In the genomic region with DNA sequence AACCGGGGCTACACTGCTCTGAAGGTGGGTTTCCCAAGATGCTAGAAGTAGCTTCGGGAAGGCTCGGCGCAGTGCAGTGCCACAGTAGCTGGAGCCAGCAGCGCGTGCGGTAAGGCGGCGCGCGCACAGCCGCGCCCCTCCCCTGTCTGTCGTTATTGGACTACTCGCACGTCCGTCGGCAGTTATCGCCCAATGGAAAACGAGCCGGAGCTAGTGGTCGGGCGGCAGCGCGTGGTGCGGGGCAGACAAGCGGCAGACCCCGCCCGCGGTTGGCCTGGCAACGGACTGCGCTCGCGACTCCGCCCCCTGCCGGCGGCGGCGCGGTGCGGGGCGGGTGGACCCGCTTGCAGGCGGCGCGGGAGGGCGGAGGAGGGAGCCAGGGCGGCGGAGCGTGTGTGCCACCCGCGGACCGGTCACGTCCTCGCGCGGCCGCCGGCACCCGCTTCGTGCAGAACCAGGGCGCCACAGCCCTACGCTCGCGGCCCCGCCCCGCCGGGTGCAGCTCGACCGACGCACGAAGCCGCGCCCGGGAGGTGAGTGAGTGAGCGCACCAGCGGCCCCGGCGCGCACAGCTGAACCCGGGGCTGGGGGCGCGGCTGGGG, we compare ENCODE assay signal across 8 mouse cellular contexts. TPM values are rescaled to one million over a fixed set of nuclear protein-coding genes. Genes with fewer than 3 reads are reported as not detected.
DNase-seq lines count a peak whose midpoint lies in the region; ATAC-seq and TF ChIP-seq lines count a peak whose summit lies in the region.

A gene (plus strand): TSS at position 328 of the 602 bp plus-strand sequence.

- H3K9me3 ChIP-seq in G1E (replicated peaks) = peaks cover 89% of the 10 kb centered on the region
- no peaks in the 10 kb centered on the region for H3K9me3 ChIP-seq in hindbrain, embryonic 10.5 days
- H3K9me3 ChIP-seq in lung, embryonic 15.5 days = no peaks in the 10 kb centered on the region

- ATAC-seq in G1E (ENCODE audit: extremely low read depth, insufficient number of reproducible peaks, low FRiP score, poor library complexity, severe bottlenecking) = no peak
- peak; percentile 96 for ATAC-seq in lung, embryonic 15.5 days (ENCODE audit: borderline replicate concordance, extremely low read depth, low FRiP score, low TSS enrichment)

- peak within 1 kb of the TSS; percentile 39 for H3K9ac ChIP-seq in lung, embryonic 15.5 days

- under 1% methylated on average over 82 of the region's 83 CpGs for WGBS in hindbrain, embryonic 10.5 days
- under 1% methylated on average over 66 of the region's 83 CpGs for WGBS in lung, embryonic 15.5 days
- WGBS in thymus, adult 2 months = under 1% methylated on average over 83 of the region's 83 CpGs

- H3K4me3 ChIP-seq in G1E (ENCODE audit: low read depth, low read length) = peak within 1 kb of the TSS; percentile 7; the same call in 1 of the 2 replicates
- H3K4me3 ChIP-seq in hindbrain, embryonic 10.5 days = peak within 1 kb of the TSS; percentile 77
- H3K4me3 ChIP-seq in lung, embryonic 15.5 days = peak within 1 kb of the TSS; percentile 69
- H3K4me3 ChIP-seq in thymus, adult 2 months (ENCODE audit: control insufficient read depth, insufficient read depth, low read length) = peak within 1 kb of the TSS; percentile 44

- DNase-seq in G1E (ENCODE audit: low spot score) = no peak
- DNase-seq in cerebellum, adult 8-10 months = peak; percentile 98
- peak; percentile 97 to 99 for DNase-seq in frontal cortex, adult 2 months (ENCODE audit: extremely low spot score in 1 of 2, low spot score in 1 of 2)
- peak; percentile 97 for DNase-seq in hindbrain, embryonic 10.5 days (ENCODE audit: low spot score)
- DNase-seq in layer of hippocampus, adult 9-10 months (ENCODE audit: low spot score) = peak; percentile 94
- peak; percentile 96 for DNase-seq in ovary, adult 18-20 months (ENCODE audit: low spot score)
- peak; percentile 95 for DNase-seq in thymus, adult 2 months

- H3K27me3 ChIP-seq in G1E (ENCODE audit: insufficient read depth, low read length) = no peaks in the 10 kb centered on the region
- peaks cover 65% of the 10 kb centered on the region for H3K27me3 ChIP-seq in hindbrain, embryonic 10.5 days (ENCODE audit: insufficient read depth, poor library complexity, severe bottlenecking)
- peaks cover 35% of the 10 kb centered on the region for H3K27me3 ChIP-seq in lung, embryonic 15.5 days
- no peaks in the 10 kb centered on the region for H3K27me3 ChIP-seq in thymus, adult 2 months (ENCODE audit: control insufficient read depth, insufficient read depth, low read length)

- TF ChIP-seq POLR2A in thymus, adult 2 months (IDR thresholded peaks at IDR 0.05; ENCODE audit: control insufficient read depth, extremely low read depth, insufficient read depth, low read length, poor library complexity) = 0 out of 2 replicates have a peak, but pooled peaks have one; percentile 22

- no peak for TF ChIP-seq CTCF in G1E (IDR thresholded peaks at IDR 0.05; ENCODE audit: low read depth, low read length)
- peak; percentile 91 for TF ChIP-seq CTCF in thymus, adult 2 months (IDR thresholded peaks at IDR 0.05; ENCODE audit: borderline replicate concordance, control insufficient read depth, extremely low read depth, insufficient read depth, low read length, poor library complexity)

- no peaks in the 10 kb centered on the region for H3K36me3 ChIP-seq in G1E (replicated peaks)
- H3K36me3 ChIP-seq in hindbrain, embryonic 10.5 days = no peaks in the 10 kb centered on the region
- no peaks in the 10 kb centered on the region for H3K36me3 ChIP-seq in lung, embryonic 15.5 days
- H3K36me3 ChIP-seq in thymus, adult 2 months (ENCODE audit: control insufficient read depth, insufficient read depth, low read length) = no peaks in the 10 kb centered on the region

- peak within 1 kb of the TSS; percentile 88 for H3K27ac ChIP-seq in hindbrain, embryonic 10.5 days
- no peak within 1 kb of the TSS for H3K27ac ChIP-seq in lung, embryonic 15.5 days
- H3K27ac ChIP-seq in thymus, adult 2 months (ENCODE audit: control insufficient read depth, insufficient read depth, low read length) = no peak within 1 kb of the TSS

- no peaks in the 10 kb centered on the region for H3K4me1 ChIP-seq in G1E (ENCODE audit: insufficient read depth, low read depth, low read length)
- H3K4me1 ChIP-seq in hindbrain, embryonic 10.5 days (replicated peaks) = peaks cover 33% of the 10 kb centered on the region
- peaks cover 12% of the 10 kb centered on the region for H3K4me1 ChIP-seq in lung, embryonic 15.5 days
- peaks cover 4% of the 10 kb centered on the region; the same call in 1 of the 2 replicates for H3K4me1 ChIP-seq in thymus, adult 2 months (replicated peaks; ENCODE audit: control insufficient read depth, insufficient read depth, low read length)

- peak within 1 kb of the TSS; percentile 98 for H3K4me2 ChIP-seq in lung, embryonic 15.5 days

RNA-seq across cellular contexts. Expression of the gene that starts here (rescaled TPM):
- not detected in 2 replicates for total RNA-seq in G1E (2014; fragmentation: Nextera tagmentation)
- total RNA-seq in G1E (2017) = 0.11 TPM in 1 of 2 replicates, not detected in the other
- 0.02 TPM in 2 replicates for polyA plus RNA-seq in G1E (2012)
- polyA plus RNA-seq in frontal cortex, adult 2 months (2012; rRNA removed) = 76.3 and 76.4 TPM in 2 replicates
- 9.9 and 15.0 TPM in 2 replicates for polyA plus RNA-seq in hindbrain, embryonic 10.5 days (2016; fragmentation: Nextera tagmentation; extraction: Ambion mirVana)
- polyA plus RNA-seq in lung, embryonic 15.5 days (2015; fragmentation: Nextera tagmentation; extraction: Ambion mirVana) = 2.9 and 3.0 TPM in 2 replicates
- polyA plus RNA-seq in thymus, adult 2 months (2012; rRNA removed) = 0.42 and 0.58 TPM in 2 replicates

Comparison
In these comparisons a context has a peak if more than half of its experiments do, and no peak if none do; other contexts are left out.
1. Peak in DNase-seq and H3K4me3 ChIP-seq in thymus, adult 2 months; RNA of the gene not detected or under 1 TPM.
2. H3K4me3 ChIP-seq: peak in every context shown above with its lines; median percentile 77 in hindbrain, embryonic 10.5 days; 69 in lung, embryonic 15.5 days; 44 in thymus, adult 2 months; 7 in G1E.